Mouse (Mus musculus) embryonic fibroblast, embryonic 13.5 days (primary cell): Measurements from ENCODE around the gene Gm572.

ENCODE experiments used
- CTCF ChIP-seq: IDR thresholded peaks from 2 replicates; pipeline ENCODE4 v1.5.1; 2011; ENCODE audit warnings: mild to moderate bottlenecking, control low read depth, low read length, moderate library complexity, borderline replicate concordance; ENCODE audit not compliant: insufficient read depth
- POLR2A ChIP-seq: IDR thresholded peaks from 2 replicates; pipeline ENCODE4 v1.6.1; 2011; ENCODE audit warnings: low read depth, mild to moderate bottlenecking, control low read depth, low read length, moderate library complexity

GRCm38 (mm10) chr4:148607758-148608157, 35.4 kb upstream of the Gm572 start:
- TF ChIP-seq POLR2A: no peak
- peak; percentile 88 for TF ChIP-seq CTCF
